Mouse (Mus musculus) lung, postnatal 36 days (tissue): ENCODE measurements at regions not wholly inside any gene's neighbourhood (a gene's known extent, or its start where the extent isn't known, plus 50 kb on each side); places are given as distances from the start of the nearest gene placed in this dataset.
A peak's percentile ranks its signal among the peaks of the same experiment; 100 is the strongest.

ENCODE experiments used
- DNase-seq: peaks from one replicate; pipeline ENCODE4 v3.0.0; 2022; ENCODE audit warnings: mixed read lengths

DNA sequence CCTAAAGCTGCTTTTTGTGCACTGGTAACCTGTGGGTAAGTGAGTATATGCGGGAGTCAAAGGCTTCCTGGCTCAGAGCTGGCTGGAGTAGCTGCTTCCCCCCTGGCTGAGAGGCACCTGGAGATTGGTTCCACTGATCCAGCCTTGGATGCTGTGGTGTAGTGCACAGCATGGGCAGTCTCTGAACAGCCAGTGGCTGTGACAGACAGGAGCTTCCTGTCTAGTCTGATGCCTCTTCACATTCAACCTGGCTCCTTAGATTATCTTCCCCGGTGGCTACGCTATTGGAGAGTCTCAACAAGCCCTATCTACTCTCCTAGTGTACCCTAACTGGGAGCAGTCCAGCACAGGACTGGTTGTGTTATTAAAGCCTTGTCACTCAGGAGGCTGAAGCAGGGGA lies 160.4 kb upstream of the Adgrl2 start:
- no peak for DNase-seq

DNA sequence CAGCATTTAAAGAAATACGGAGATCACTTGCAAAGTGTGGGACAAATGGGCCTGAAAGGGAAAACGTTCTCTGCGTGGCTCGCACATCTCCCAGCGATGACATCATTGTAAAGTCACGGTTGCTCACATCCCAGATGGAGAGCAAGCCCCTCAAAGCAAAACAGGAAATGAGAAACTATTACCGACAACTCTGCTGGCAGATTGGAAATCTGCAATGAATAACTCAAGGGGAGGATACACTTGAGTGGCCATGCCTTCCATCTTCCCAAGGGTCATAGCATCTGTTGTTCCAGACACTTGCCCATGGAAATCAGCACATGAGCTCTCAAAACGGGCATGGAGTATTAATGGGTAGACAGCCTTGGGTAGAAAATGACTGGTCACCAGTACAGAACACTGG lies 158.3 kb upstream of the Adgrl2 start:
- no peak for DNase-seq

DNA sequence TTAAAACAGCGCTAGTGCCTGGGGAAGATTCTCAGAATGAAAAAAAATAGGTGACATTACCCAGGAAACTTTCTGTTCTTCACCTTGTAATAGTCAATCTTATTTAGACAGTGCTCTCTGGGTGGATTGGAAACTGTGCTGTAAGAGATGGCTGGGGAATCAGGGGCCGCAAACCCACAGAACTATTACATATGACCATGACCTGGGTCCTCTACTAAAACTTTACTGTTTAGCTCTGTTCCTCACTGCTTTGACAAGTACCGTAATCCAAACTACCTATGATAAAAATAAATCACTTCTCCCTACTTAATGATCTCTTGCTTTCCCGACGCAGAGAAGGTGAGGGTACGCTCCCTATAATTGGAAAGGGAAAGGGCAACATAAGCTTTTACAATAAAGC lies 157.6 kb upstream of the Adgrl2 start:
- DNase-seq: no peak

DNA sequence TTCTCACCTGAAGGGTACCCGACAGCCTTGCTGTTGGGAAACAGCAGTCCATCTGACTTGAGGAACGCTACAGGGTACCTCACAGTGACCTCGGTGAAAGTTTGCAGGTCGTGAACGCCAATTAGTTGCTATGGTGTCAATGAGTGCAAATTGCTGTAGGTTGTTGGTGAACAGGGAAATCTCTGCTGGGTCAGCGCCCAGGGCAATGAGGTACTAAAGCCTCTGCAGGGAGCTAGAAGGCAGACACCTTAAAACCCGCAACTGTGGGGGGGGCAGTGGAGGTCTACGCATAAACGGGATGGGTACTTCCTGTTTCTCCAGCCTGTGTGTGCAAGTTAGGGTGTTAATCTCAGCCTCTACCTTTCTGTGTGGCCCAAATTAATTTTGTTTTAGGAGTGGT lies 156.3 kb upstream of the Adgrl2 start:
- DNase-seq: no peak

DNA sequence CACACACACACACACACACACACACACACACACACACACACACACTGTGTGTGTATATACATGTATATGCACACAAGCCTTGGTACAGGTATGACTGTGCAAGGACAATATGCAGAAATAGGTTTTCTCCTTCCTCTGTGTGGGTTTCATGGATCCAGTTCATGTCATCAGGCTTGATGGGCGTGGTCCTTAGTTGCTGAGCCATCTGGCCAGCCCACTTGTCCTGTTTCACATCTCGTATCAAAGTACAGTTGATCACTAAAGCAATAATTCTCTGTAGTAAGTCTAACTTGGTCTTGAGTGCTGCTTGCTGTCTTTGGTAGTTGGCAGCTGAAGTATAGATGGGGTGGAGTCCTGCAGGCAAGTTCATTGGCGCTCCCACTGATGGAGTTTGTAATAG lies 150.1 kb upstream of the Adgrl2 start:
- no peak for DNase-seq

DNA sequence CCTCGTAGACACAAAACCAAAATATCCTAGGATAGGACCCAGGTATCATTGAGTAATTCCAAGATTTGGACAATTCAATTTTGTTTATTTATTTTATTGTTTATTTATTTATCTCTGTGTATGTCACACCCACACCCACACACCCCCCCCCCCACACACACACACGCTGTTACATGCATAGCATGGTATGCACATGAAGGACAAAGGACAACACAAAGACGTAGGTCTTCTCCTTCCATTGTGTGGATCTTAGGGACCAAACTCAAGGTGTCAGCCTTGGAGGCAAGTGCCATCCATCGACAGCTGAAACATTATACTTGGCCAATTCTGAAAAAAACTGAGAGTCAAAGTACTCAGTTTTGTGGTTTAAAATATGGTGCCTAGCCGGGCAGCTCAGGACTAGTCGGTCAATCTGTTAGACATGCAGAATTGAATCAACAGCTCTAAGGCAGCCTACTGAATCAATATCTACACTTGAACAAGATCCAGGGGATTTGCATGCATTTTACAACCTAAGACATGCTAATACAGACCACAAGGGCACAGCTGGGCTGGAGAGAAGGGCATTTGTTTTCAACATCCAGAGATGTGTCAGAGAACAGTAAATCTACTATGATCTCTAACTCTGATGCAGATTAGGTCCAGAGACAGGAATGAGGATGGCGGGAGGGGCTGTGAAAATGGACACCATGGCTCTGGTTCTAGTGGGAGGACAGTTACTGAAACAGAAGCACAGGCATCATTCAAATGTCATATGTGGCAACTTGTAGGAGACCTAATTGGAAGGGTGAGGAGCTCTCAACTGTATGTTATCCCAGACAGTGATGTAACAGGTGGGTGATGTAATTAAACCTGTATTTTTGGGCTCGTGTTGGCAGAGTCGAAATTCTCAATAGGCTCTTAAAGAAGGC lies 143.9 kb upstream of the Adgrl2 start:
- no peak for DNase-seq

DNA sequence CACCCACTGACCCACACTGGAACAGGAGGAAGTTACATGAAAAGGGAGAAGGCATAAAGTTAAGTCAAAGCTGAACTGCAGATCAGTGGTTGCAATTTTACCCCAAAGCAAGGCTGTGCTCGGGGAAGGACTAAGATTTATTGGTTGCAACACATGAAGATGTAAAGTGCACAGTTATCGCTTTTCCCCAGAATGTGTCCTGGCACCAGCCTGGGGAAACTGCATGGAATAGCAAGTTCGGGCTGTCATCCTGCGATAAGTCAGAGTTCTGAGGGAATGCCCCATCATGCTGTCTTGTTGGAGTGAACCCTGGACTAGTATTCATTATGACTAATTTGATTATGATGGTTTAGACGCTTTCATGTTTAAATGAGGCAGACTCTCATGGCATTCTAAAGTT lies 128.5 kb upstream of the Adgrl2 start:
- DNase-seq: no peak

DNA sequence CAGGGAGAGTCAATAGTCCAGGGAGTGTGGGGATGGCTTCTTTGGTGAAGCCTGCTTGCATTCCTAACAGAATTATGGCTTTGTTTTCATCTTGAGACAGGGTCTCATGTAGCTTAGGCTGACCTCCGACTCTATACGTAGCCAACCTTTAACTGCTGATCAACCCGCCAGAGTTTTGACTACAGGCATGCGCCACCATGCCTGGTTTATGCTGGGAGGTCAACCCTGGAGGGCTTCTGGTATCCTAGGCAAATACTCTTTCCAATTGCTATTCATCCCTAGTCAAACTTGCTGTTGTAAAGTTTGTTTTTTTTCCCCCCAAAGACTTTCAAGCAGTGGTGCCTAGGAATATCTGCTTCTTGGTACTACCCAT lies 127.3 kb upstream of the Adgrl2 start:
- DNase-seq: no peak

DNA sequence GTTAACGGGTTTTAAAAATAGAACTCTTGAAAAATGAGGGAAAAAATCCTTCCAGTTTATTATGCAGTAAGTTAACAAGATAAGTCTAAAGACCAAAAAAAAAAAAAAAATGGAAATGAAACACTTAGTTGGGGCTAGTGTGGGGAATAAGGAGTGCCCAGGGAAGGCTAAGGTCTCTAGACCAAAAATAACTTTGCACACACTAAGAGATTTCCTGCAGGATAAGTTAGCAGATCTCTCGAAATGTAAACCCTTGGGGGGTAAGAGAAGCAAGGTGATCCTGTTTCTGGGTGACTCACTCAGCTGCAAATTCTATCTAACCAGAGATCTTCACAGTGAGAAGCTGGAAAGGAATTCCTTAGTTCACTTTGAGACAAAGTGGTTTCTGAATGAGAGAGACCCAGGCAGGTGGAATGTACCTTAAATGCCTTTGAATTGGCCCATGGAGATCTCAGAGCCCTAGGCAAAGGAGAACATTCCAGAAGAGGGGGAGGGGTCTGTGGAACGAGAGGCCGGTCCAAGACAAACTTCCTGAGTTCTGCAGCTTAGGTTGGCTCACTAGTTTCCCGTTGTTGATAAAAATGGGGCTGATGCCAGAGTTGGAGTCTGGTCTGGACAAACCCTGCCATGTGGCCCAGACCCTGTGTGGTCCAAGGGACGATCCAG lies 126.8 kb upstream of the Adgrl2 start:
- DNase-seq: peak; percentile 80

DNA sequence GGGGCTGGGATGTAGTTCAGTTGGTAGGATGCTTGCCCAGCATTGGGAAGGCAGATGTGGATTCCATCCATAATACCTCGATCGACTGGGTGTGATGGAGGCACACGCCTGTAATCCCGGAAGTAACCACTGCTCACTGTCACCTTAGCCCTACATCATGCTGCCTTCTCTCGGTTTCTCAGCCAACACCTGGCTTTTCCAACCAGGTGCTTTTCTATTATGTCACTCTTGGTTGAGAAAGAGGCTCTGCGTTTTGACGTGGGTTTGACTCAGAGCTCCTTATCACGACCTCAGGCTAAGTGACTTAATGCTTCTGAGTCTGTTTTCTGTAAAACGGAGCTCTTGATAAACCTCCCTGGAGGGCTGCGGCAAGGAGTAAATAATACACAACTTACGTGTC lies 126.2 kb upstream of the Adgrl2 start:
- no peak for DNase-seq

DNA sequence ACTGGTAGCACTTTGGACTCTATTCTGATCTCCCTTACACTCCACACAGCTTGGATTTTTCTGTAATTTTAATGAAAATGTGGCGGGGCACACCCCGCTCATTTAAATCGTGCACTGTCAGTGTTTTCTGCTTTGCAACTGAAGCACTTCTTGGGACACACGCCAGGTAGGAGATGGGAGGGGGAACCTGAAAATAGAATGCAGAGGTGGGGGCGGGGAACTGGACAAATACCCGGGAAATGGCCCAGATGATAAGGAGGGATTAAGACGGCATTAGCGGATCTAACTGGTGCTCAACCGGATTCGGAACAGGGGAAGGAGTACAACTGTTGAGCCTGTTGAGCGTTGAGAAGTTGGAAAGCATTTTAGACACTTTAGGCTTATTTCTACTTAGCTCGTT lies 125.5 kb upstream of the Adgrl2 start:
- DNase-seq: peak; percentile 17

DNA sequence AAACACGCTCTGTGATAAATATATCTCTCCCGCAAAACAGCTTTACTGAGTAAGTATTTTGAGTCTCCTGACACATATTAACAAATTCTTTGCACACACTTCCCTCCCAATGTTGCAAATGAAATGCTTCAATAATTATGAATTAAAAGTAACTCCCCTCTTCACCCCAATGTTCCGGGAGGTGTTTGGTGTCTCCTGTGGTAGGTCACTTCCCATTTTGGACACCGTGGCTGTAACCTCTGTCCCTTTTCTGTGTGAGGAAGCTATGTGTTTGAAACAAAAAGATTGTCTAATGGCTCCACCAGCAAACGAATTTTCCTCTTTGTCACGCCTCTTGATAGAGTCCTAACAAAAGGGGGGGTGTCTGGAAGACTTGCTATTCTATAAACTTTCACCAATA lies 122.5 kb upstream of the Adgrl2 start:
- peak; percentile 29 for DNase-seq

DNA sequence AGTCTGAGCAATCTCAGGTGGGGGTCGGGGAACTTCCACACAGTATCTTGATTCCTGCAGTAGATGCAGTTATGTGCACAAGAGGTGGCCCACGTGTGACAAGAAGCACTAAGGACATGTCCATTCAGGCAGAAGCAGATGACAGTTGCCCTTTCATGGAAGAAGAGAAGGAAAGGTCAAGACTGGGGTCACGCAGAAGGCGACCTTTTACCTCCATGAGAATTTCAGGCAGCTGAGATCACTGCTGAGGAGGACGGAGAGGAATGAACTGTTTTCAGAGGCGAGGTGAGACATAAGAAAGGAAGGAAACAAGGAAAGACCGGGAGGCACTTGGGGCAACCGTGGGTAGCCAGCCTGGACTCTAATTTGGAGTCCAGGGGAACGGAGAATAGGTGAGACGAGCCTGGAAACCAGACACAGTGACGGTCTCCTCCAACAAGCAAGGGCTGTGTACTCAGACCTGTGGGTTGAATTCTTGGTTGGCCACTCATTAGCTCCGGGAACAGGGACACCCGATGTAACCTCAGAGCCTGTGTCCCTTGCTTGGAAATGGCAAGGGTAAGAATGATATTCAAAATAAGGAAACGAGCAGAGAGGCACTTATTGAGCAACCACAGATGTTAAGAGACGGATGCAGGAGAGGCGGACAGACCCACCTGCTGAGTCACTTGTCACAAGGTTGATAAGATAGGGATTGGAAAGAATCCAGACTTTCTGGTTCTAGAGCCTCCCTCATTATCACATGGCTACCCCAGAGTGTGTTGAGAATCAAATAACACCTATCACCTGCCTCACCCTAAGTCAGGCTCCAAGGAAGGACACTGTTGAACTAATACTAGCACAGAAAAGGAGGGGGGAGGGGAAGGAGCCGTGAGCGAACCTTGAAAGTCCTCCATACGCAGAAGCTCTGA lies 121.4 kb upstream of the Adgrl2 start:
- DNase-seq: peak; percentile 70

DNA sequence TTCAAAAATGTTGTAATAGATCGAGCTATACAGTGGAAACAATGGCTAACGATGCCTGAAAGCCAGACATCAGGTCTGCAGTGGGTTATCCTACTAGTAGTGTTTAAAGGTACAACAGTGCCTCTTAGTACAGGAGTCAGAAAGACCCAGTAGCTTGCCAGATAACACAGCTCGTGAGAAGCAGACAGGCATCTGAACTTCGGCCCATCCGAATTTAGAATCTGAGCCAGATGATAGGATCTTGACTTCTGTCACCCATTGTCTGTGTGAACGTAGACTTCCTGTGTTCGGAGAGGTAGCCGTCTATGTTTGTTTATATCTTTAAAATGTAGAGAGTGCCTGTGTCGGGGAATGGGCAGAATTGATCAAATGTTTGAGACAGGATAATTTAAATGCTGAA lies 120.5 kb upstream of the Adgrl2 start:
- peak; percentile 23 for DNase-seq

DNA sequence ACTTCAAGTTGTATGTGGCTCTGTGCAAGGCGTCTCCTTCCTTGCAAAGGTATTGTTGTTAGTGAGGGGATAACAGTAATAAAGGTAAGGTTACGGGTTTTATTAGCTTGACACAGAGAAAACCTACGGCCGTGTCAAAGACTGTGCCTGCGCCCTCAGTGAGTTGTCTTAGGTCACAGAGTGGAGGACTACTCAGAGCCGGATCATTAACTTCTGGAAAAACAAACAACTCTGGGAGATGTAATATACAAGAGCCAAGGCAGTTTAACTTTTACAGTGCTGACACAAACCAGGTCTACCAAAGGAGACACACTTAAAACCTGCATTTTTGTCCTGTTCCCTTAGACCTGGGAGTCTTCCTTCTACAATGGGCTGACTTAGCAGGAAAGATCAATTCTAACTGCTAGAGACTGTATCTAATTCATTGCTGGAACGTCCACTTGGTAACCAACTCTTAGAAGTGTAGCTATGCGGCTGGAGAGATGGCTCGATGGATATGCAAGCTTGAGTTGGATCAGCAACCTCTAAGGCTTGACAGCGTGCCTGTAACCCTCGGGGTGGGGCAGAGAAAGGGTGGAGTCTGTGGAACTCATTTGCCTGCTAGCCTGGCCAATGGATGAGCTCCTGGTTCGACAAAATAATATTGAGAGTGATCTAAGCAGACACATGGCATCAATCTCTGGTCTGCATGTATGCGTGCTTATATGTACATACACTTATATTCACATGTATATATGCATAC lies 115.5 kb upstream of the Adgrl2 start:
- DNase-seq: no peak

DNA sequence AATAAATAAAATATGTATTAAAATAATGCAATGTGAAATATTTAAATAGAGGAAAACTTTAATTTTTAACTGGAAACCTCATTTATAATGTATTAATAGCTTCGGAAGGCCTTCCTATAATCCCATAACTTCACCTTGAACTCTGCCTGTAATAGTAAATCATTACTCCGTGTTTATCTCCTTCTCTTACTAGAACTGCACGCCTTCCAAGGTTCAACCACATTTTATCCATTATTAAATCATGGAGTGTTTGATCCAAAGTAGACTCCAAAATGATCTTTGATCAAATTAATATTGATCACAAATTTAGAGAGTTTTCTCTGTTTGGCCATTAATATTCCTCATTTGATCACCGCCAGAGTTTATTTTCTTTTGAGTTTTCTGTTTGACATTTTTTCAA lies 114.8 kb upstream of the Adgrl2 start:
- DNase-seq: no peak

DNA sequence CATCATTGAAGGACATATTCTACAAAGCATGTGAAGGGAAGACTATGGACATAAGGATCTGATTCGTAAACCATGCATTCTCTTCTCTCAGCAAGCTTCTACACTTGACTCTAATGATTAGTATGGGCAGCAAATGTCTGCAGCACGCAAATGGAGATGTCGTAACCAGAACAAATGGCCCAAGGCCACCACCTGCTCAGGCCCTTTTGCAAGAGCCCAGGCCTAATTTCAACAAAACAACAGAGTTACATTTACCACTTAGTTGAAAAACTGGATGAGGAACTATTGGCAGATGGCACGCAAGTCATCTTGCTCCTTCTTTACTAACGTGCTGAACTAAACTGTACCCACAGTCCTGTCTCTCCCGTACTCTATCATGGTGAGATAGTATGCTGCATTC lies 113.7 kb upstream of the Adgrl2 start:
- DNase-seq: peak; percentile 45

DNA sequence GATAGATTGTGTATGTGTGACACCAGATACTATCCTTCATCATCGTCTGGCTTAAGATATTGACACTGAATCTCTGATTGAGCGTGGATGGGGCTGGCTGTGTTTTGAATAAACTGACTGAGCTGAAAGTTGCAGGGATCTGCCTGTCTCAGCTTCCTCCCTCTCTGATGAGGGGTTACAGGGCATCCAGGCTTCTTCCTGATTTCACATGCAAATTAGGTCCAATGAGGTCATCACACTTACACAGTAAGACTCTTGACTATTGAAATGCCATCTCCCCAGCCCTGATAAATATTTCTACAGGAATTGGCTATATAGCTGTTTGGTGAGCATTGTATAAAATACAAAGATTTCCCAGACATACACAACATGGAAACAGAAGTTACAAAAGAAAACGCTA lies 113.1 kb upstream of the Adgrl2 start:
- DNase-seq: no peak

DNA sequence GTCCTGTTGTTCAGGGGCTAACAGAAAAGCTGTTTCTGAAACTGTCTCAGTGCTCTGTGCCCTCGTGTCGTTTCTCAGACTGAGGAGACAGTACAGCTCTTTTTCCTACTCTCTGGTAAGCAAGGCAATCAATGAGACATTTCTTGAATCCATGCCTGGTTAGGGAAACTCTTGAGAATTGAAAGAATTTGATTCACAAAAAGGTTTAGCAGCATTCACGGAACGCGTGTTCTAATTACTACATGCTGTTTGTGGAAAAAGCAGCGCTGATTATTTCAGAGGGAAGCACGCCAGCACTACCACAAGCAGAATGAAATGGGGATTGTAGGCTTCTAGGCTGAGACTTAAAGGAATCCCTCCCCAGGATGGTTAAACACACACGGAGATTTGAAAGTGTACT lies 112.5 kb upstream of the Adgrl2 start:
- no peak for DNase-seq

DNA sequence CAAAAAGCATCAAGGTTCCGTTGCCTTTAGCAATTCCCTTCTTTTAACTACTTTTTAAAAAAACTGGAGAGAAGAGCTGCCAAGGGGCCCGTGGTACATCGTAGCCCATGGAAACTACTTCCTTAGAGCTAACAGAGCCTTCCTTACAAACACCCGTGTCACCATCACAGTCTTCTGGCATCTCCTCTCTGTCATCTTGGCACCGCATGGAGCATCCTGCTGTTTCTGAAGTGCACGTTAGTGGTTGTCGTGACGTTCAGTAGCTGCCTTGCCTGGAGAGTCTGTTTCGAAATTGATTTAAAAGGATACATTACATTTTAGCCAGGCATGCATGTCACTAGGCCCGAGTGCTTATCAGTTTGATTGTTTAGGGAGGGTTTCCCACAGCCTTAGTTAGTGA lies 111.4 kb upstream of the Adgrl2 start:
- DNase-seq: no peak

DNA sequence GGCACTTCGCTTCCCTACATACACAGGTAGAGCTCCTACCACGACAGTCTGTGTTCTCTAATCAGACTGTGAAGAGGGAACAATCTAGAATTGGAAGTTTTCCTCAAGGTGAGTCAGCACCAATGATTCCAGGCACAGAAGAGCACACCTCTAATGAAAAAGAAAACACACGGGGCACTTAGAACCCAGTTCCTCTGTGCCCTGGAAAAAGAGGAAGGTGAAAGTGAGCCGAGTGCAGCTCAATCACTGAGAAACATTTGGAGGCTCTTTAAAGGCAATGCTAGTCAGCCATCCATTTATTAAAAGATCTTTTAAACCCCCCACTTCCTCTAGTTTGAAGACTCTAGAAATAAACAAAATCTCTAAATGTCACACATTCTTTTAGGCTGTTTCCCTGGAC lies 108.4 kb upstream of the Adgrl2 start:
- no peak for DNase-seq

DNA sequence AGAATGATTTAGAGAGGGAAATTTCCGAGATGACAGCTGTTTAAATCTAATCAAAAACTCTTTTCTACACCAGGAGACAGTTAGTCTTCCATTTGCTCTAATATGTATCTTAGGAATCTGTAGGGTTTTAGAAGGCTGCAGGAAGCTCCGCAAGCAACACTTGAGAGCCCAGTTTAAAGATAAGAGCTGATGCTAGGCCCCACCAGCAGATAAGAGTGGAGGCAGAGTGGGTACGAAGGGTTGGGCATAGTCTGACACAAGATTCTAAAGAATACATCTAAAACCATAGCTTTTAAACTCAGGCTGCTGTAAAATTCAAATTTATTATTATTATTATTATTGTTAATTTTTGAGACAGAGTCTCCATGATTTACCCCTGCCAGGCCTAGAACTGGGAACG lies 106.7 kb upstream of the Adgrl2 start:
- DNase-seq: no peak

DNA sequence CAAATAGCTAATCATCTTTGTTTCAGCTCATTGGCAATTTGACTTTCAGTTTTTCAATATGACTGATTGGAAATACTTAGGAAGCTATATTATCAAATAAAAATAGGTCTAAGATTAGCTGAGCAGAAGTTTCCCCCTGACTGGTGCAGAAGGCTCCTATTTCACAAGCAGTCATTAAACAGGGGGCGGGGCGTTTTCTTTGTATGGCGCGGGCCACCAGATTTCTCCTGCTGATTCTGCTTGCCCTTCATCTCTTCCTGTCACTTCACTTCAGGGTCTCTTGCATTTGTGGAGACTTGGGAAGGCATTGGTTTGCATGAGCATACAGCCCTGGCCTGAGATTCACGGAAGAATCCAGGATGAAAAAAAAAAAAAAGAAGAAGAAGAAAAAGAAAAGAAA lies 102.3 kb upstream of the Adgrl2 start:
- DNase-seq: no peak
